Mouse (Mus musculus) erythroblast, embryonic 14.5 days (primary cell): ENCODE data around the gene 1700067K01Rik. TPM values are rescaled to one million over a fixed set of nuclear protein-coding genes. Genes with fewer than 3 reads are reported as not detected.
"Not testable (repeated sequence)": the region's sequence is repeated elsewhere in the genome, so short reads cannot be mapped to it uniquely, and the experiment has no call there.

ENCODE experiments used
- H3K27me3 ChIP-seq: 2 replicates; pipeline ENCODE4 v1.6.1; 2012; ENCODE audit warnings: inconsistent platforms; ENCODE audit not compliant: control insufficient read depth
- H3K36me3 ChIP-seq: 2 replicates; pipeline ENCODE4 v1.6.1; 2012; ENCODE audit warnings: mild to moderate bottlenecking, inconsistent platforms; ENCODE audit not compliant: control insufficient read depth
- H3K4me1 ChIP-seq: 2 replicates; pipeline ENCODE4 v1.6.1; 2012; ENCODE audit warnings: inconsistent platforms; ENCODE audit not compliant: control insufficient read depth
- H3K4me3 ChIP-seq: replicated peaks from 2 replicates; pipeline ENCODE3; 2012; ENCODE audit warnings: moderate library complexity, mild to moderate bottlenecking, inconsistent platforms
- H3K9me3 ChIP-seq: 2 replicates; pipeline ENCODE4 v1.6.1; 2012; ENCODE audit warnings: low read length, inconsistent platforms, mixed read lengths; ENCODE audit not compliant: control insufficient read depth
- GATA1 ChIP-seq: IDR thresholded peaks from 2 replicates; pipeline ENCODE4 v1.6.1; 2012; ENCODE audit warnings: low read length, inconsistent platforms, mixed read lengths
- TAL1 ChIP-seq: IDR thresholded peaks from 3 replicates; pipeline ENCODE4 v1.6.1; 2012; ENCODE audit warnings: low read length, inconsistent platforms, mixed read lengths
- polyA plus RNA-seq: library from polyadenylated mRNA; stranded (reverse); fragments of >175 nt; gene quantifications from 2 replicates; pipeline ENCODE4 v1.2.3, GENCODE M21; 2012

Gene 1700067K01Rik
- polyA plus RNA-seq, 1 experiment = 0.71 TPM

DNA sequence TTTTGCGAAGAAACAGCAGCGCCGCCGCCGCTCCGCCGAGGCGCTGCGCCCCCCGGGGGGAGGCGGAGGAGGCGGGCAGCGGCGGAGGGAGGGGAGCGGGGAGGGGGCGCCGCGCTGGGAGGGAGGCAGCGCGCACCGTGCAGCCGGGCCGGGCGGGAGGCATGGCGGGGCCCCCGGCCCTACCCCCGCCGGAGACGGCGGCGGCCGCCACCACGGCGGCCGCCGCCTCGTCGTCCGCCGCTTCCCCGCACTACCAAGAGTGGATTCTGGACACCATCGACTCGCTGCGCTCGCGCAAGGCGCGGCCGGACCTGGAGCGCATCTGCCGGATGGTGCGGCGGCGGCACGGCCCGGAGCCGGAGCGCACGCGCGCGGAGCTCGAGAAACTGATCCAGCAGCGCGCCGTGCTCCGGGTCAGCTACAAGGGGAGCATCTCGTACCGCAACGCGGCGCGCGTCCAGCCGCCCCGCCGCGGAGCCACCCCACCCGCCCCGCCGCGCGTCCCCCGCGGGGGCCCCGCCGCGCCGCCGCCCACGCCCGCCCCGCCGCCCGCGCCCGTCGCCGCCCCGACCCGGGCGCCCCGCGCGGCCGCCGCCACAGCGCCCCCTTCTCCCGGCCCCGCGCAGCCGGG, 3.7 kb upstream of the 1700067K01Rik start, which contains the start of gene Samd1:
Samd1 (plus strand) TSS at position 162 of the 631 bp plus-strand sequence.
- Histone ChIP-seq H3K4me1 (peaks cover 64% of the 10 kb centered on the region), H3K4me3 (peak within 1 kb of the TSS; percentile 91), H3K27me3 (no peaks in the 10 kb centered on the region), H3K9me3 (peaks cover 4% of the 10 kb centered on the region; the same call in 1 of the 2 replicates), H3K36me3 (peaks cover 64% of the 10 kb centered on the region)
- TF ChIP-seq TAL1 (no peak), GATA1 (no peak)

- Histone ChIP-seq H3K36me3 (peaks cover 70% of the 10 kb centered on the region), H3K9me3 (peaks cover 4% of the 10 kb centered on the region; the same call in 1 of the 2 replicates), H3K4me1 (peaks cover 64% of the 10 kb centered on the region), H3K4me3 (peak overlapping the region; percentile 91), H3K27me3 (no peaks in the 10 kb centered on the region)
- TF ChIP-seq GATA1 (no peak), TAL1 (no peak)
Observed at GRCm38 (mm10) chr8:83998231-83999056, 2.9 kb upstream of the 1700067K01Rik start.

DNA sequence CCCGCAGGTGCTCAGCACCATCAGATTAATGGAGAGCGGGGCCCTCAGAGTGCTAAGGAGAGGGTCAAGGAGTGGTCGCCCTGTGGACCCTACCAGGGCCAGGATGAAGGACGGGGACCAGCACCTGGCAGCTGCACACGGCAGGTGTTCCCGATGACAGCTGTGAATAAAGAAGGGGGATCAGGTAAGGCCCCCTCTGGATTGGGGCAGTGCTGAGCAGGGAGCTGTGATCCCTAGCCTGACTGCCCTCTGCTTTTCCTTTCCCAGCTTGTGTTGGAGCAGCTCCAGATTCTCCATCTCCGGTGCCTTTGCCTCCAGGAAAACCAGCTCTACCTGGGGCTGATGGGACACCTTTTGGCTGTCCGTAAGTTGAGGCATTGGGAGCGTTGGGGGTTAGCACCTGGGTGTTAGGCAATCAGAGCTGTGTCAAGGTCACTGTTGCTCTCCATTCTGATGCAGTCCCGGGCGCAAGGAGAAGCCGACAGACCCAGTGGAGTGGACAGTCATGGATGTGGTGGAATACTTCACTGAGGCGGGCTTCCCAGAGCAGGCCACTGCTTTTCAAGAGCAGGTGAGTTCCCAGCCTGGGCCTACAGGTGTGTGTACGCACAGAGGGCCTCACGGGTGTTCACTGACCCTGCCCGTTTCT, 2.1 kb upstream of the 1700067K01Rik start:
- peaks cover 65% of the 10 kb centered on the region for H3K4me1 ChIP-seq
- H3K27me3 ChIP-seq = no peaks in the 10 kb centered on the region
- TF ChIP-seq TAL1 (no peak), GATA1 (no peak)
- peaks cover 73% of the 10 kb centered on the region for H3K36me3 ChIP-seq
- H3K4me3 ChIP-seq = peak overlapping the region; percentile 91
- H3K9me3 ChIP-seq = peaks cover 4% of the 10 kb centered on the region; the same call in 1 of the 2 replicates

- Histone ChIP-seq H3K4me3 (peak overlapping the region; percentile 91), H3K9me3 (peaks cover 4% of the 10 kb centered on the region; the same call in 1 of the 2 replicates), H3K36me3 (peaks cover 69% of the 10 kb centered on the region), H3K27me3 (no peaks in the 10 kb centered on the region), H3K4me1 (peaks cover 68% of the 10 kb centered on the region)
- TF ChIP-seq TAL1 (no peak), GATA1 (no peak)
Observed at GRCm38 (mm10) chr8:83999825-84000224, 1.5 kb upstream of the 1700067K01Rik start.

- peaks cover 4% of the 10 kb centered on the region; the same call in 1 of the 2 replicates for H3K9me3 ChIP-seq
- peaks cover 58% of the 10 kb centered on the region for H3K4me1 ChIP-seq
Observed at GRCm38 (mm10) chr8:84002957-84003611, 1.8 kb downstream of the 1700067K01Rik start.

DNA sequence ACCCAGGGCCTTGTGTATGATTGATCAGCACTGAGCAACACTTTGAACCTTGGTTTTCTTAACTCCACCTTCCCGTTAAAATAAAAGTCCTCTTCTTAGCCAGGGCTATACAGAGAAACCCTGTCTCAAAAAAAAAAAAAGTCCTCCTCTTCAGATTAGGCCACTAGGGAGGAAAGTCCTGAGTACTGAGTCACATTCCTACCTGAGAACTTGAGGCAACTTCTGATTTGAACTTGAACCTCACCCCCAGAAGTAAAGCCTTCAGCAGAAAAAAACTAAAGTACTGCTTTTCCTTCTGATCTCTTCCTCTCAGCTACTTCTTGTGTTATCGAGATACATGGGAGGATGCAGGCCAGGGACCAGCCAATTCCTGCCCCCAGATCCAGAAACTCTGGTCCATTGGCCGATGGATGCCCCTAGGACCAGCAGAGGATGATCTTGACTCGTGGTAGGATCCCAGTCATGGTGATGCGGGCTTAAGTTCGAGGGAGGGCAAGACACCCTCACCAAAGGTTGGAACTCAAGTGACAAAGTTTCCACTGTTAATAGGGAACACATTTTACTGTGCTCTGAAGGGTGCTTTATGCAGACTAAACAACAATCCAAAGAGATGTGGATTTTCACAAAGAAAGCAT, 2.4 kb downstream of the 1700067K01Rik start:
- Histone ChIP-seq H3K4me1 (peaks cover 53% of the 10 kb centered on the region), H3K9me3 (peaks cover 4% of the 10 kb centered on the region; the same call in 1 of the 2 replicates), H3K4me3 (peak overlapping the region; percentile 65), H3K36me3 (peaks cover 57% of the 10 kb centered on the region), H3K27me3 (peaks cover 5% of the 10 kb centered on the region)
- TF ChIP-seq TAL1 = no peak

More at GRCm38 (mm10) chr8:84002957-84003611, 1.8 kb downstream of the 1700067K01Rik start:
- peaks cover 61% of the 10 kb centered on the region for H3K36me3 ChIP-seq
- no peak overlapping the region for H3K4me3 ChIP-seq
- TF ChIP-seq GATA1 (no peak), TAL1 (no peak)
- H3K27me3 ChIP-seq = no peaks in the 10 kb centered on the region

GRCm38 (mm10) chr8:84004533-84005201, 3.4 kb downstream of the 1700067K01Rik start:
- Histone ChIP-seq H3K4me3 (peak overlapping the region; percentile 65), H3K27me3 (peaks cover 12% of the 10 kb centered on the region), H3K36me3 (peaks cover 48% of the 10 kb centered on the region), H3K4me1 (peaks cover 43% of the 10 kb centered on the region), H3K9me3 (peaks cover 4% of the 10 kb centered on the region; the same call in 1 of the 2 replicates)
- TF ChIP-seq TAL1 = no peak
- no peak for TF ChIP-seq GATA1

GRCm38 (mm10) chr8:84005502-84005901, 4.2 kb downstream of the 1700067K01Rik start:
- Histone ChIP-seq H3K27me3 (peaks cover 20% of the 10 kb centered on the region), H3K36me3 (peaks cover 39% of the 10 kb centered on the region), H3K4me1 (peaks cover 41% of the 10 kb centered on the region)
- H3K4me3 ChIP-seq, H3K9me3 ChIP-seq: not testable (repeated sequence)
